Mouse (Mus musculus) left cerebral cortex, adult 8-10 months (tissue): ENCODE results near the gene Slc25a42. TPM values are rescaled to one million over a fixed set of nuclear protein-coding genes. Genes with fewer than 3 reads are reported as not detected.
"Not testable (repeated sequence)": the region's sequence is repeated elsewhere in the genome, so short reads cannot be mapped to it uniquely, and the experiment has no call there.

Experiments used
- DNase-seq, 2 experiments: peaks; one replicate each; pipeline ENCODE4 v3.0.0; 2022; ENCODE audit warnings: low spot score in 2 of 2
- total RNA-seq, 4 experiments: library from RNA; stranded (reverse); gene quantifications; 2 replicates each; pipeline ENCODE4 v1.2.4; 2022

The Slc25a42 gene
- 10 to 100 TPM; 30.4 to 36.5 (median 34.9) TPM for total RNA-seq

DNA sequence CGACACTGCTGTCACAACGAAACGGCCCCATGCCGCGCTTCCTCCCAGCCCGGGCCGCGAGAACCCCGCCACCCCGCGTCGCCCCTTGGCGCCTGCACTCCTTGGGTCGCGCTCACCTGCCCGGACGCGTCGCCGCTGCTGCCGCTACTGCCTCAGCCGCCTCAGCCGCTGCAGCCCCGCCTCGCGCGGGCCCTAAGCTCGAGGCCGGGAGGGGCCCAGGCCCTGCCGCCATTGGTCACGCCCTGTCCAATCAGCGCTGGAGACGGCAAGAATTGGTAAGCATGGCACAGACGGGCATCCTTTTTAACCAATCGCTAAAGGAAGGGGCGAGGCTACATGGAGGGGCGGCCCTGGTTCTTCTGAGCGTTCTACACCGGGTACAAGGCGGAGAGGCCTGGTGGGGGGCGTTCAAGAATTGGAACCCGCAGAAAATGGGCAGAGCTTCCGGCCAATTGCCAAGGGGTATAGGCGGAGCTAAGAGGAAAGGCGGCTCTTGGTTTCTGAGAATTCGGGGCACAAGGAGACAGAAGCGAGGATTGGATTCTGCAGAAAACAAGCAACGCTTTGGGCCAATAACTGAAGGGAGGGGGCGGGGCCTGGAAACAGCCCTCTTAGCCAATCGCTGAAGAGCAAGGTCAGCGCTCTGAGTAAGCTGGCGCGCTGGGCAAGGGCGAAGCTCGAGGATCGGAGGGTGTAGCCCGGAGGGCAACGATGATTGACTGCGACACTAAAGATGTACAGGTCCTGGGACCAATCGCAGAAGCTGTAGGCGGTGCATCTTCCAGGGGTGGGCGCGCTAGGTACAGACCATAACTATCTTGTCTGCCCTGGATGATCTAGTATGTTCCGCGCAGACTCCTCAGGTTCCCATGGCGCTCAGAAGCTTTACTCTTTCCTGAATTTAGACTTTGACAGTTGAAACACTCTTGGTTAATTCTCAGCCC is at the start of gene Slc25a42:
Slc25a42 (minus strand) TSS at position 194 of the 944 bp plus-strand sequence.
- DNase-seq = peak; percentile 91 to 100

GRCm38 (mm10) chr8:70259043-70259442 is 46.9 kb upstream of the Slc25a42 start:
- DNase-seq = no peak

DNA sequence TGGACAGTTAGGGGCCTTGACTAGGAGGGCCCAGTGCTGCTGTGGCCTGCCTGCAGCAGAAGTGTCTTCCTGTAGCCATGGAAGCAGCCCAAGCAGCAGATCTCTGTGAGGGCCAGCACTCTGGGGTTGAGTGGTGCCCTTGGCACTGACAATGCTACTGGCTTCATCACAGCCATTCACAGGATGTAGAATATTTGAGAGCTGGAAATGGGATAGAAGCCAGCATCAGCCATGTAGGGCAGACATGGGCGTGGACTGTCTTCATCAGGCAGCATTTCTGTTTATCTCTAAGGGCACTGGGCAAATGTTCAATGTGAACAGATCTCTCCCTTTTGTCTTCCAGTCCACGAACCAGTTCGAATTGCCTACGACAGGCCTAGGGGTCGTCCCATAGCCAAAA is 46.5 kb upstream of the Slc25a42 start:
- DNase-seq = no peak

GRCm38 (mm10) chr8:70257456-70257855 is 45.4 kb upstream of the Slc25a42 start:
- no peak for DNase-seq

DNA sequence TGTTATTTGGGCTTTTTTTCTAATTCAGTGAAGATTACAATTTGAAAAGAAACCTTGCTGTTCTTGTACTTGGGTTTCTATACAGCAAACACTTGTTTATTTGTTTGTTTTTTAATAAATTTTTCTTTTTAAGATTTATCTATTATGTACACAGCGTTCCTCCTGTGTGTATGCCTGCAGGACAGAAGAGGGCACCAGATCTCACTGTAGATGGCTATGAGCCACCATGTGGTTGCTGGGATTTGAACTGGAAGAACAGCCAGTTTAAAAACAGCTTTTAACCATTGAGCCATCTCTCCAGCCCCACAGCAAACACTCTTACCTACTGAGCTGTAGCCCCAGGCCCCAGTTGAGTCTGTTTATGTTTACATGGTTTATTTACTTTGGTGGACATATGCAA is 42.5 kb upstream of the Slc25a42 start:
- no peak for DNase-seq

GRCm38 (mm10) chr8:70247841-70248240 is 35.7 kb upstream of the Slc25a42 start:
- DNase-seq = no peak

GRCm38 (mm10) chr8:70246622-70247021 is 34.5 kb upstream of the Slc25a42 start:
- DNase-seq = no peak

DNA sequence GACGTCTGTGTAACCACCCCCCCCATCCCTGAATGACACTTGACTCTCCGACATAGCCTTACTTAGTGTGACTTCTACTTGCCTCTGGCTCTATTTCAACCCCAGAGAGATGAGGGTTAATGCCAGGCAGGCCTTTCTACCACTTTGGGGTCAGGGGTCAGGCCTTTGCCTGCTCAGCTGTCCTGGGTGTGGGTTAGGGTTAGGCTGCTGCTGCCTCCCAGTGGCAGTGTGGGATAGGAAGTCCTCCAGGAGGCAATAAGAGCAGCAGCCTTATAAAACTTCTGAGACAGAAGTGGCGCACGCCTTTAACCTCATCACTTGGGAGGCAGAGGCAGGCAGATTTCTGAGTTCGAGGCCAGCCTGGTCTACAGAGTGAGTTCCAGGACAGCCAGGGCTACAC is 28.5 kb upstream of the Slc25a42 start:
- DNase-seq = no peak

DNA sequence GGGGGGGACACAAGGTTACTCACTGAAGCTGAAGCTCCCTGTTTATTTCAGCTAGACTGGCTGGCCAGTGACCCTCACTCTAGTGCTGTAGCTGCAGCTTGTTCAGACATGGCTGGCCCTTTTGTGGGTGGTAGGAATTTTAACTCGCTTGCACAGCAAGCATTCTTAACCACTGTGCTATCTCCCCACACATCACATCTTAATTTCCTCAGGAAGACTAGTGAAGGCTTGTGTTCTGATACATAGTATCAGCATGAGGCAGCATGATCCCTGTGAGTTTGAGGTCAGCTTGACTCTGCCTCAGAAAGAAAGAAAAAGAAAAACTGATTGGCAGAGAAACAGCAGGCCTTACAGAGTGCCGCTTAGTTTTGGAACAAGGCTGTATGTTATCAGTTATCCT is 25.7 kb upstream of the Slc25a42 start:
- no peak for DNase-seq

GRCm38 (mm10) chr8:70234781-70235128 is 22.6 kb upstream of the Slc25a42 start:
- DNase-seq = no peak

DNA sequence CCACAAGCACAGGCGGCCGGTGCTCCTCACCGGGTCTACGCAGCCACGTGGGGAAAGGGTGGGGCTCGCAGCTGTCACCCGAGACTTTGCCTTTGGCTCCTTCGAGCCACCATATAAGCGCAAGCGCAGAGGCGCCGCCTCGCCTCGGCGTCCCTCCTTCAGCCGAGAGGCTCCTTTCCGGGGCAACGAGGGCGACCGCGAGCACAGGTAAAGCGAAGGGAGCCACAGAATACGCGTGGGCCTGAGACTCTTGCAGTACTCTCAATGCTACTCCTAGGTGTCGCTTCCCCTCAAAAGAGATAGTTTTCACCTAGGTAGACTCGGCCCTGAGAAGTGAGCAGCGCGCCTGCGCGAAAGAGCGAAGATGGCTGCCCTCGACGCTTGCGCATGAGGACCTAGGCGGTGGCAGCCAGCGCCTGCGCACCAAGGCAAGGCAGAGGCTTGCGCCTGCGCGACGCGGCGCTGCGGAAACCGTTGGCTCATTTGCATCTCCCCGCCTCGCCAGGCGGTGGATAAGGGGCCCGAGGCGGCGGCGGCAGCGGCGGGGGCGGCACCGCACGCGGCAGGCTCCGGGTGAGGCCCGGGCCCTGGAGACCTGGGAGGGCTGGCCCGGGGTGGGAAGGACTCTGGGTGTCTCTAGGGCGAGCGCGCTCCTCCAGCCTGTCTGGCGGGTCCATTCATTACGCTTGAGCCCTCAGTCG is 22.1 kb upstream of the Slc25a42 start, which contains the start of the genes Sugp2 and Armc6:
Sugp2 (plus strand) TSS at position 147 of the 701 bp plus-strand sequence.
Armc6 (minus strand) TSS at position 387 of the 701 bp plus-strand sequence.
- DNase-seq = peak; percentile 94 to 96

DNA sequence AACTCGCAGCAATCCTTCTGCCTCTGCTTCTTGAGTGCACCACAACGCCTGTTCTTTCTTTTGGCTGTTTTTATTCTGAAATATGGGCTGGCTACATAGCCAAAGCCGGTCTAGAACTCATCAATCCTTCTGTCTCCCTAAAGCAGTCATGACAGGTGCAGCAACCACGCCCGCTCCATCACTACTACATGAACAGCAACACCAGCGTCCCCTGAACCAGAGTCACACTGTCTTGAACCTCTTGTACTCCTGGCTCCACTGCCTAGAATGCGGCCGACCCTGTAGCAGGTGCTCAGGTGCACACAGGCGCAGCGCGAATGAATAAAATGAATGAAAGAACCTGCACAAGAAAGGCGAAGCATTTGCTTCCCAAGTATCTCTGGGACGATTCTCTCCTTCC is 21.5 kb upstream of the Slc25a42 start:
- no peak for DNase-seq

- no peak for DNase-seq
Measured at GRCm38 (mm10) chr8:70230837-70231236, 18.7 kb upstream of the Slc25a42 start.

DNA sequence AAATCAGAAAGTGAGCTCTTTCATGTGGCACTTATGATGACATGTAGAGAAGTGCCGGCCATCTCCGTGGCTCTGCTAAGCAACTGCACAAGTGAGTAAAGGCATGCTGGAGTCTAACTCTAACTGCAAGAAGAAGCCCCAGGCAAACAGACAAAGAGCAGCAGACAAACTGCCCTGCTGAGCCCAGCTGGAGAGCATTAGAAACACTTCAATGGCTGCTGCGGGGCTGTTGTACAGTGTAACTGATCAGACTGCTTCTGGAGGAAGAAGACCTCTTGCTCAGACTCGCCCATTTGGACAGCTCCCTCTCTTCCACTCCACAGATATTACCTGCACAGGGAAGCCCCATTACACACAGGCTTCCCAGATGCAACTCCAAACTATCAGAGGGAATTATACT is 15.9 kb upstream of the Slc25a42 start:
- no peak for DNase-seq

- no peak for DNase-seq
Measured at GRCm38 (mm10) chr8:70223341-70223740, 11.2 kb upstream of the Slc25a42 start.

DNA sequence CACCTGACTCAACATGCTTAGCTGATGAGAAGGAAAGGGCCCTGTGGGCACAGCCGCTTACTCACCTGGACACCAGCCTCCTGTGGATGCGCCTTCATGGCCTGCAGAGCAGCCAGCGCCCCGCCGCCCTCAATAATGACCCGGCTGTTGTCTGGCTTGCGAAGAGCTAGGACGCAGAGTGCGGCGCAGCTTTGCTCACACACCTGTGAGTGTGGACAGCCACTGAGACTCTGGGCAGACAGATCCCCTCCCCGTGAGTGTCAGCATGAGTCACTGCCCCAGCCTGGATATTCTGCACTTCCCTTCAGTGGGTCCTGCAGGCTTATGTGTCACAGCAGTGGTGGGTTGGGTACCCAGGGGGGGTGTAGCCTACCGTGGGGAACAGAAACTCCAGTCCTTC is 9.9 kb upstream of the Slc25a42 start:
- no peak for DNase-seq

- no peak for DNase-seq
Measured at GRCm38 (mm10) chr8:70220911-70221310, 8.8 kb upstream of the Slc25a42 start.

- no peak for DNase-seq
Measured at GRCm38 (mm10) chr8:70220236-70220840, 8.2 kb upstream of the Slc25a42 start.

DNA sequence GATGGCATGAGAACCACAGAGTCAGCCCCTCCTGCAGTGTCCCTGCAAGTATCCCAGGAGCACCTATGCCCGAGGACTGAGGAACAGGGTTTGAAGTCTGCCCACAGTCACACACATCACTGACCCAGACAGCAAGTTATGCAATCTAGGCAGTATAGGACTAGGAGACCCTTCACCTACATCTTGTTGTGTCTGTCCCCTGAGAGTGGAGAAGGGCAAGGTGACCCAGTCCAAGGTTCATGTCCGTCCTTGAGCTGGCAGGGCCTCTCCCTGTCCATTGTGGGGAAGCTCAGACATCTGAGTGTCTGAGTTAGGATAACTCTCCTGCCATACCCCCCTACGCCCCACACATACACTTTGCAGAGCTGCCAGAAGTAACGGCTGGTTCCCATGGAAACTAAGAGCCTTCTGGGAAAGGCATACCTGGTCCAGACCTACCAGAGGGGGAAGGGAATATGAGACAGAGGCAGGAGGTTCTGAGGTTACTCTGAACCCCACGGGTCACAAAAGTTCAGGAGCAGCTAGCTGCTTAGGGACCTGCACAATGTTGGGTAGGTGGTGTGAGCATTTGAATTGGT is 7.1 kb upstream of the Slc25a42 start:
- no peak for DNase-seq

- DNase-seq = no peak
Measured at GRCm38 (mm10) chr8:70217441-70217840, 5.3 kb upstream of the Slc25a42 start.

GRCm38 (mm10) chr8:70216566-70216965 is 4.5 kb upstream of the Slc25a42 start:
- DNase-seq = peak; percentile 54 to 88

DNA sequence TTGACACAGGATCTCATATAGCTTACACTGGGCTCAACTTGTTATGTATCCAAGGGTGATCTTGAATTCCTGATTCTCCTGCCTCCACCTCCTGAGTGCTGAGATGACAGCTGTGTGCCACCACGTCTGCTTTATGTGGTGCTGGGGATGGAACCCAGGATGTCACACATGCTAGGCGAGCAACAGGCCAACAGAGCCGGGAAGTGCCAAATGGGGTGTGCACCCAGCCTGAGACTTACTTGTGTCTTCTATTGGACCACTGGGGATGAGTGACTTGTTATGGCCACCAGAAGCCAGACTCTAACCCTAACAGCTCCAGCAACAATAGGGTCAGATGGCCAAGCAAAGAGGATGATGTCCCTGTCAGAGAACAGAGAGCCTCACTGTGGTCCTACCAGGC is 4.1 kb upstream of the Slc25a42 start:
- DNase-seq = not testable (repeated sequence)
